In genomic region chr11:110366902-110367301, GRCm38 (mm10) we compare ENCODE assay signal across 18 mouse cellular contexts. TPM values are rescaled to one million over a fixed set of nuclear protein-coding genes. Genes with fewer than 3 reads are reported as not detected.
A peak's percentile ranks its signal among the peaks of the same experiment; 100 is the strongest.
DNase-seq lines count a peak whose midpoint lies in the region; ATAC-seq and TF ChIP-seq lines count a peak whose summit lies in the region.
"Had no signal": no experiment of that assay in that cellular context is flagged by ENCODE, and none has a peak within 500 bp of the region (broad histone marks: within the 10 kb centered on the region; RNA-seq: fewer than 3 reads in every experiment).

No protein-coding gene starts in this region.

- WGBS in liver, embryonic 15.5 days (ENCODE audit: insufficient replicate concordance) = 63% methylated on average over 3 of the region's 3 CpGs

- TF ChIP-seq CTCF in left cerebral cortex, adult 2 months (IDR thresholded peaks at IDR 0.05) = peak; percentile 37

- H3K4me3 ChIP-seq in left cerebral cortex, adult 2 months = no peak overlapping the region
- H3K4me3 ChIP-seq in liver, embryonic 15.5 days (replicated peaks) = no peak overlapping the region
- H3K4me3 ChIP-seq: embryonic facial prominence, embryonic 12.5 days; forebrain, embryonic 10.5 days; limb, embryonic 13.5 days; midbrain, embryonic 15.5 days; neural tube, embryonic 12.5 days had no signal

- H3K9ac ChIP-seq in liver, embryonic 15.5 days = no peak overlapping the region
- H3K9ac ChIP-seq: embryonic facial prominence, embryonic 12.5 days; limb, embryonic 13.5 days; midbrain, embryonic 15.5 days; neural tube, embryonic 12.5 days had no signal

- 0 out of 2 replicates have a peak, but pooled peaks cover 4% of the 10 kb centered on the region for H3K4me1 ChIP-seq in liver, embryonic 15.5 days (replicated peaks)
- H3K4me1 ChIP-seq: midbrain, embryonic 15.5 days; neural tube, embryonic 12.5 days had no signal

- DNase-seq in left cerebral cortex, adult 2 months (ENCODE audit: extremely low spot score in 1 of 2, low spot score in 2 of 2) = no peak
- no peak for DNase-seq in left cerebral cortex, adult 11 months (ENCODE audit: low spot score)
- DNase-seq in ES-CJ7 (ENCODE audit: low read depth, low spot score) = peak; percentile 63
- peak; percentile 65 for DNase-seq in R1 (ENCODE audit: low read depth, low spot score)
- DNase-seq in thymus, adult 18-20 months = no peak
- no peak for DNase-seq in layer of hippocampus, postnatal 36 days
- DNase-seq: heart, postnatal 36 days; kidney, postnatal 4 days; lung, postnatal 4 days; right cerebral cortex, postnatal 4 days had no signal

- H3K27ac ChIP-seq in left cerebral cortex, adult 2 months = no peak overlapping the region
- H3K27ac ChIP-seq in liver, embryonic 15.5 days (replicated peaks) = peak overlapping the region; percentile 60
- H3K27ac ChIP-seq: embryonic facial prominence, embryonic 12.5 days; forebrain, embryonic 10.5 days; limb, embryonic 13.5 days; midbrain, embryonic 15.5 days; neural tube, embryonic 12.5 days had no signal

- intact Hi-C loops in left cerebral cortex, adult 2 months (cut with DNase I) = loop anchor here (5.0 kb wide), 2 partner anchors 115 to 130 kb away; no protein-coding TSS in a partner anchor

- H3K36me3 ChIP-seq in liver, embryonic 15.5 days (replicated peaks) = no peaks in the 10 kb centered on the region
- H3K36me3 ChIP-seq: embryonic facial prominence, embryonic 12.5 days; forebrain, embryonic 10.5 days; limb, embryonic 13.5 days; midbrain, embryonic 15.5 days; neural tube, embryonic 12.5 days had no signal

- no peaks in the 10 kb centered on the region for H3K27me3 ChIP-seq in liver, embryonic 15.5 days
- H3K27me3 ChIP-seq: embryonic facial prominence, embryonic 12.5 days; limb, embryonic 13.5 days; midbrain, embryonic 15.5 days; neural tube, embryonic 12.5 days had no signal

- H3K9me3 ChIP-seq in liver, embryonic 15.5 days (replicated peaks) = no peaks in the 10 kb centered on the region
- H3K9me3 ChIP-seq: embryonic facial prominence, embryonic 12.5 days; forebrain, embryonic 10.5 days; limb, embryonic 13.5 days; midbrain, embryonic 15.5 days; neural tube, embryonic 12.5 days had no signal

- ATAC-seq in liver, embryonic 15.5 days (ENCODE audit: insufficient read depth) = no peak
- no peak for ATAC-seq in erythroid progenitor cell, adult 5-6 weeks (replicated peaks; ENCODE audit: low FRiP score, poor library complexity, severe bottlenecking)
- ATAC-seq: midbrain, embryonic 15.5 days had no signal

- no peak overlapping the region for H3K4me2 ChIP-seq in liver, embryonic 15.5 days
- H3K4me2 ChIP-seq: embryonic facial prominence, embryonic 12.5 days; heart, embryonic 11.5 days; limb, embryonic 13.5 days; midbrain, embryonic 15.5 days; neural tube, embryonic 12.5 days had no signal

RNA-seq across cellular contexts. Expression of gene Abca5, which starts 29.4 kb away (rescaled TPM):
- total RNA-seq in left cerebral cortex, adult 2 months (2021) = 10 to 100 TPM; 44.3 to 46.9 TPM
- polyA plus RNA-seq in liver, embryonic 15.5 days (2015; fragmentation: Nextera tagmentation; extraction: Ambion mirVana) = 0.55 and 0.86 TPM in 2 replicates
- not detected in 2 replicates for total RNA-seq in erythroid progenitor cell, adult 5-6 weeks (2015; ENCODE audit: low replicate concordance)
- total RNA-seq in erythroid progenitor cell, adult 5-6 weeks (2017; ENCODE audit: low replicate concordance) = 0.13 TPM in 1 of 2 replicates, not detected in the other
- total RNA-seq in layer of hippocampus, postnatal 36 days (2021) = 10 to 100 TPM; 35.2 to 39.9 TPM

RNA-seq across cellular contexts. Expression of gene Map2k6, which starts 32.0 kb away (rescaled TPM):
- 10 to 100 TPM; 23.1 to 25.4 TPM for total RNA-seq in left cerebral cortex, adult 2 months (2021)
- polyA plus RNA-seq in liver, embryonic 15.5 days (2015; fragmentation: Nextera tagmentation; extraction: Ambion mirVana) = 4.9 and 5.0 TPM in 2 replicates
- total RNA-seq in erythroid progenitor cell, adult 5-6 weeks (2015; ENCODE audit: low replicate concordance) = 4.2 and 4.7 TPM in 2 replicates
- 0.77 TPM in 1 of 2 replicates, not detected in the other for total RNA-seq in erythroid progenitor cell, adult 5-6 weeks (2017; ENCODE audit: low replicate concordance)
- 10 to 100 TPM; 32.4 to 35.5 TPM for total RNA-seq in layer of hippocampus, postnatal 36 days (2021)

Comparison
In these comparisons a context has a peak if more than half of its experiments do, and no peak if none do; other contexts are left out.
1. DNase-seq: peak in ES-CJ7 (single experiment) and R1 (single experiment); none in left cerebral cortex, adult 2 months (0 of 2), left cerebral cortex, adult 11 months (single experiment), thymus, adult 18-20 months (0 of 2) and layer of hippocampus, postnatal 36 days (0 of 2).
2. RNA of gene Abca5, which starts 29.4 kb away (total RNA-seq): 44.3 to 46.9 TPM in left cerebral cortex, adult 2 months and 35.2 to 39.9 TPM in layer of hippocampus, postnatal 36 days; 0.13 TPM in erythroid progenitor cell, adult 5-6 weeks; every median in the first group is over 10 times any median in the second.
3. RNA of gene Map2k6, which starts 32.0 kb away (total RNA-seq): 32.4 to 35.5 TPM in layer of hippocampus, postnatal 36 days and 23.1 to 25.4 TPM in left cerebral cortex, adult 2 months; 0.77 to 4.7 TPM in erythroid progenitor cell, adult 5-6 weeks; every median in the first group is over 4 times any median in the second.